Mouse (Mus musculus) liver, postnatal 0 days (tissue): ENCODE measurements around the gene Hist1h2bh. TPM values are rescaled to one million over a fixed set of nuclear protein-coding genes. Genes with fewer than 3 reads are reported as not detected.
A peak's percentile ranks its signal among the peaks of the same experiment; 100 is the strongest.
"Not testable (repeated sequence)": the region's sequence is repeated elsewhere in the genome, so short reads cannot be mapped to it uniquely, and the experiment has no call there.

Experiments
- ATAC-seq: fragments of 200-750 bp; cut with Nextera tagmentation; 2 replicates; pipeline ENCODE4 v1.8.0; 2017; ENCODE audit warnings: mild to moderate bottlenecking, moderate library complexity
- DNase-seq: peaks from one replicate; pipeline ENCODE4 v3.0.0-alpha.2; 2016
- H3K27ac ChIP-seq: fragments of 300-500 bp; sonication (generic); 2 replicates; pipeline ENCODE4 v1.5.1; 2014; ENCODE audit warnings: antibody characterized with exemption, moderate library complexity, mild to moderate bottlenecking, low read depth
- H3K27me3 ChIP-seq: fragments of 300-500 bp; sonication (generic); 2 replicates; pipeline ENCODE4 v1.6.1; 2014; ENCODE audit warnings: low read length, control low read depth, mixed read lengths; ENCODE audit not compliant: insufficient read depth
- H3K36me3 ChIP-seq: fragments of 300-500 bp; sonication (generic); replicated peaks from 2 replicates; pipeline ENCODE4 v1.6.1; 2014; ENCODE audit warnings: mild to moderate bottlenecking, control low read depth, low read length, moderate library complexity, mixed read lengths; ENCODE audit not compliant: insufficient read depth
- H3K4me1 ChIP-seq: fragments of 300-500 bp; sonication (generic); 2 replicates; pipeline ENCODE4 v1.6.1; 2014; ENCODE audit warnings: antibody characterized with exemption, mild to moderate bottlenecking, control low read depth; ENCODE audit not compliant: insufficient read depth
- H3K4me2 ChIP-seq: fragments of 300-500 bp; sonication (generic); 2 replicates; pipeline ENCODE4 v1.6.1; 2014; ENCODE audit warnings: low read depth, mild to moderate bottlenecking, low read length, moderate library complexity, mixed read lengths
- H3K4me3 ChIP-seq: fragments of 300-500 bp; sonication (generic); 2 replicates; pipeline ENCODE4 v1.5.1; 2014; ENCODE audit warnings: low read depth, low read length
- H3K9ac ChIP-seq: fragments of 300-500 bp; sonication (generic); replicated peaks from 2 replicates; pipeline ENCODE4 v1.6.1; 2014; ENCODE audit warnings: mild to moderate bottlenecking, moderate library complexity
- H3K9me3 ChIP-seq: fragments of 300-500 bp; sonication (generic); 2 replicates; pipeline ENCODE4 v1.6.1; 2016; ENCODE audit warnings: mild to moderate bottlenecking, control low read depth, low read length, mixed read lengths
- CTCF ChIP-seq: sonication (generic); IDR thresholded peaks from 2 replicates; pipeline ENCODE4 v1.5.1; 2016; ENCODE audit warnings: antibody characterized with exemption, low read depth
- EP300 ChIP-seq: IDR thresholded peaks from 2 replicates; pipeline ENCODE4 v1.6.1; 2016; ENCODE audit warnings: antibody characterized with exemption, low read depth, mild to moderate bottlenecking
- WGBS: fragments of 180-500 bp; shearing (Covaris S2); extraction: QIAGEN DNeasy Blood & Tissue Kit; methylation state at CpG from one replicate; pipeline ENCODE4 v1.1.7; 2014; ENCODE audit not compliant: insufficient replicate concordance; 5-methylcytosine and 5-hydroxymethylcytosine counted together
- polyA plus RNA-seq: library from polyadenylated mRNA; unstranded; fragments of >200 nt; fragmentation: Nextera tagmentation; extraction: Ambion mirVana; gene quantifications from 2 replicates; pipeline ENCODE4 v1.2.1, GENCODE M21; 2015

The Hist1h2bh gene
- polyA plus RNA-seq, 1 experiment from 2014 or later, result 0.58 TPM

GRCm38 (mm10) chr13:23543965-23544786 is 984 bp upstream of the Hist1h2bh start, which contains the start of gene Hist1h3f:
Gene Hist1h3f (plus strand): TSS chr13:23544052.
- Histone ChIP-seq H3K9ac (peak within 1 kb of the TSS; percentile 81), H3K4me1 (0 out of 2 replicates have a peak, but pooled peaks cover 3% of the 10 kb centered on the region), H3K4me2 (peak within 1 kb of the TSS; percentile 77), H3K27me3 (no peaks in the 10 kb centered on the region), H3K9me3 (no peaks in the 10 kb centered on the region), H3K4me3 (peak within 1 kb of the TSS; percentile 50), H3K27ac (peak within 1 kb of the TSS; percentile 93), H3K36me3 (no peaks in the 10 kb centered on the region)
- DNase-seq (peak; percentile 69), ATAC-seq (peak; percentile 83)
- under 1% methylated on average over 24 of the region's 45 CpGs for WGBS
- TF ChIP-seq CTCF (no peak), EP300 (peak; percentile 64)

- H3K9ac ChIP-seq, result peak overlapping the region; percentile 67
- not testable (repeated sequence) for DNase-seq, ATAC-seq, H3K27me3 ChIP-seq, H3K4me1 ChIP-seq, H3K9me3 ChIP-seq, H3K36me3 ChIP-seq
- H3K27ac ChIP-seq, result peak overlapping the region; percentile 93
- H3K4me2 ChIP-seq, result peak overlapping the region; percentile 77
- WGBS, result 11% methylated on average over 3 of the region's 3 CpGs
- peak overlapping the region; percentile 50 for H3K4me3 ChIP-seq
These were observed 789 bp downstream of the Hist1h2bh start for GRCm38 (mm10) chr13:23542225-23542980.

- no peak for TF ChIP-seq EP300
- TF ChIP-seq CTCF, result no peak
- H3K4me1 ChIP-seq, result peaks cover 7% of the 10 kb centered on the region; the same call in 1 of the 2 replicates
- peak overlapping the region; percentile 50; the same call in 1 of the 2 replicates for H3K4me3 ChIP-seq
- H3K27ac ChIP-seq, result no peak overlapping the region
- H3K36me3 ChIP-seq, result no peaks in the 10 kb centered on the region
- DNase-seq, result no peak
- ATAC-seq, result no peak
- 0 out of 2 replicates have a peak overlapping the region, but pooled peaks have one; percentile 77 for H3K4me2 ChIP-seq
- H3K27me3 ChIP-seq, result no peaks in the 10 kb centered on the region
- H3K9me3 ChIP-seq, result no peaks in the 10 kb centered on the region
- no peak overlapping the region for H3K9ac ChIP-seq
- 81% methylated on average over 3 of the region's 3 CpGs for WGBS
These were observed 1.7 kb downstream of the Hist1h2bh start for GRCm38 (mm10) chr13:23541497-23541896.

GRCm38 (mm10) chr13:23539821-23540220 is 3.4 kb downstream of the Hist1h2bh start:
- H3K9ac ChIP-seq, H3K9me3 ChIP-seq: not testable (repeated sequence)

GRCm38 (mm10) chr13:23538249-23538648 is 4.9 kb downstream of the Hist1h2bh start:
- Histone ChIP-seq H3K4me3 (no peak overlapping the region), H3K36me3 (no peaks in the 10 kb centered on the region), H3K27ac (peak overlapping the region; percentile 53), H3K9ac (no peak overlapping the region), H3K9me3 (no peaks in the 10 kb centered on the region), H3K27me3 (no peaks in the 10 kb centered on the region), H3K4me2 (no peak overlapping the region), H3K4me1 (peaks cover 12% of the 10 kb centered on the region; the same call in 1 of the 2 replicates)
- WGBS, result 70% methylated on average over 5 of the region's 5 CpGs
- no peak for DNase-seq
- no peak for TF ChIP-seq EP300
- no peak for TF ChIP-seq CTCF
- ATAC-seq, result no peak

More at GRCm38 (mm10) chr13:23539821-23540220, 3.4 kb downstream of the Hist1h2bh start:
- not testable (repeated sequence) for ATAC-seq, H3K36me3 ChIP-seq, DNase-seq, H3K4me1 ChIP-seq, H3K27ac ChIP-seq, H3K27me3 ChIP-seq, H3K4me3 ChIP-seq, H3K4me2 ChIP-seq
- WGBS, result 67% methylated on average over 1 of the region's 1 CpGs

- H3K4me3 ChIP-seq, result peak overlapping the region; percentile 66
These were observed 6.0 kb downstream of the Hist1h2bh start for GRCm38 (mm10) chr13:23537006-23537710.

More at GRCm38 (mm10) chr13:23537006-23537710, 6.0 kb downstream of the Hist1h2bh start:
- ATAC-seq, result no peak
- Histone ChIP-seq H3K36me3 (no peaks in the 10 kb centered on the region), H3K4me1 (peaks cover 20% of the 10 kb centered on the region), H3K4me2 (peak overlapping the region; percentile 80), H3K9me3 (no peaks in the 10 kb centered on the region), H3K9ac (peak overlapping the region; percentile 70), H3K27me3 (no peaks in the 10 kb centered on the region), H3K27ac (peak overlapping the region; percentile 99)
- 71% methylated on average over 3 of the region's 3 CpGs for WGBS
- no peak for TF ChIP-seq CTCF
- no peak for TF ChIP-seq EP300
- DNase-seq, result no peak
